Mouse (Mus musculus) embryonic fibroblast, embryonic 13.5 days (primary cell): Measurements from ENCODE around the gene Ndufaf2.

Experiments used
- CTCF ChIP-seq: IDR thresholded peaks from 2 replicates; pipeline ENCODE4 v1.5.1; 2011; ENCODE audit warnings: mild to moderate bottlenecking, control low read depth, low read length, moderate library complexity, borderline replicate concordance; ENCODE audit not compliant: insufficient read depth
- POLR2A ChIP-seq: IDR thresholded peaks from 2 replicates; pipeline ENCODE4 v1.6.1; 2011; ENCODE audit warnings: low read depth, mild to moderate bottlenecking, control low read depth, low read length, moderate library complexity

DNA sequence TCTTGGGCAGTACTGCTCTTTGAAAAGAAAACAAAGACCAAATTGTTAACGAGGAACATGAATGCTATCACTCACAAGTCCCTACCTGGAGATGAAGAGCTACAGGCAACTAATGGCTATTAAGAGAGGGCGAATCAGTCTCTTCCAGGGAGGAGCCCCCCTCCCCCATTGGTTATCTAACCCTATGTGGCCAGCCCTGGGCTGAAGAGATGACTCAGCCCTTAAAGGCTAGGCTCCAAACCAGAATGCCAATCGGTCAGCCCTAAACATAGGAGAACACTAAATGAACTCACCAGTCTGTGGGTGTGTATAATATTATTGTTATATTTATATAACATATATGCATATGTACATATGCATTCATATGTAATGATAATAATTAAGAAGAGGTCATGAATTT lies 132.6 kb downstream of the Ndufaf2 start:
- TF ChIP-seq POLR2A (no peak), CTCF (no peak)
